Mouse (Mus musculus) forebrain, postnatal 0 days (tissue): ENCODE data around the gene Ptpa. TPM values are rescaled to one million over a fixed set of nuclear protein-coding genes. Genes with fewer than 3 reads are reported as not detected.

Experiments used
- ATAC-seq: fragments of 200-750 bp; cut with Nextera tagmentation; 2 replicates; pipeline ENCODE4 v1.8.0; 2017; ENCODE audit warnings: mild to moderate bottlenecking, moderate library complexity
- DNase-seq: peaks from one replicate; pipeline ENCODE4 v3.0.0-alpha.2; 2015
- H3K27ac ChIP-seq: fragments of 300-500 bp; sonication (generic); 2 replicates; pipeline ENCODE4 v1.5.1; 2014; ENCODE audit warnings: low read depth, mild to moderate bottlenecking, antibody characterized with exemption, low read length, moderate library complexity, mixed read lengths
- H3K27me3 ChIP-seq: fragments of 300-500 bp; sonication (generic); 2 replicates; pipeline ENCODE4 v1.6.1; 2014; ENCODE audit warnings: mild to moderate bottlenecking, low read length, mixed read lengths; ENCODE audit not compliant: insufficient read depth
- H3K36me3 ChIP-seq: fragments of 300-500 bp; sonication (generic); 2 replicates; pipeline ENCODE4 v1.6.1; 2014; ENCODE audit warnings: mild to moderate bottlenecking, moderate library complexity; ENCODE audit not compliant: insufficient read depth
- H3K4me1 ChIP-seq: fragments of 300-500 bp; sonication (generic); 2 replicates; pipeline ENCODE4 v1.6.1; 2014; ENCODE audit warnings: antibody characterized with exemption; ENCODE audit not compliant: insufficient read depth
- H3K4me2 ChIP-seq: fragments of 300-500 bp; sonication (generic); 2 replicates; pipeline ENCODE4 v1.6.1; 2014; ENCODE audit warnings: low read depth, mild to moderate bottlenecking, moderate library complexity
- H3K4me3 ChIP-seq: fragments of 300-500 bp; sonication (generic); 2 replicates; pipeline ENCODE4 v1.5.1; 2014; ENCODE audit warnings: low read depth, low read length, mixed read lengths
- H3K9ac ChIP-seq: fragments of 300-500 bp; sonication (generic); 2 replicates; pipeline ENCODE4 v1.6.1; 2014; ENCODE audit warnings: mild to moderate bottlenecking
- H3K9me3 ChIP-seq: fragments of 300-500 bp; sonication (generic); 2 replicates; pipeline ENCODE4 v1.6.1; 2016; ENCODE audit warnings: low read length
- CTCF ChIP-seq: sonication (generic); IDR thresholded peaks from 2 replicates; pipeline ENCODE4 v1.5.1; 2016; ENCODE audit warnings: antibody characterized with exemption, control low read depth, low read depth
- WGBS: fragments of 180-500 bp; shearing (Covaris S2); extraction: QIAGEN DNeasy Blood & Tissue Kit; methylation state at CpG from one replicate; pipeline ENCODE4 v1.1.7; 2014; 5-methylcytosine and 5-hydroxymethylcytosine counted together
- polyA plus RNA-seq: library from polyadenylated mRNA; unstranded; fragments of >200 nt; fragmentation: Nextera tagmentation; extraction: Ambion mirVana; gene quantifications from 2 replicates; pipeline ENCODE4 v1.2.1, GENCODE M21; 2015
- total RNA-seq: library from RNA; depleted of rRNA; stranded (reverse); fragments of >200 nt; gene quantifications from 2 replicates; pipeline ENCODE4 v1.2.3, GENCODE M21; 2014

Gene Ptpa
- total and polyA plus RNA-seq, 2 experiments from 2014 or later, result 132 to 148 TPM

GRCm38 (mm10) chr2:30402351-30402826 is 13.4 kb upstream of the Ptpa start:
- no peak for ATAC-seq
- WGBS, result 90% methylated on average over 9 of the region's 9 CpGs
- Histone ChIP-seq H3K4me1 (no peaks in the 10 kb centered on the region), H3K9me3 (no peaks in the 10 kb centered on the region), H3K27me3 (no peaks in the 10 kb centered on the region), H3K4me3 (no peak overlapping the region), H3K9ac (no peak overlapping the region), H3K36me3 (peaks cover 87% of the 10 kb centered on the region), H3K27ac (no peak overlapping the region), H3K4me2 (no peak overlapping the region)
- TF ChIP-seq CTCF, result no peak
- DNase-seq, result no peak

- no peaks in the 10 kb centered on the region for H3K4me1 ChIP-seq
- H3K4me2 ChIP-seq, result no peak overlapping the region
- no peak overlapping the region for H3K4me3 ChIP-seq
- H3K36me3 ChIP-seq, result peaks cover 87% of the 10 kb centered on the region
- TF ChIP-seq CTCF, result no peak
- H3K9ac ChIP-seq, result no peak overlapping the region
- 68% methylated on average over 2 of the region's 2 CpGs for WGBS
- no peak overlapping the region for H3K27ac ChIP-seq
- DNase-seq (no peak), ATAC-seq (no peak)
- H3K27me3 ChIP-seq, result no peaks in the 10 kb centered on the region
- no peaks in the 10 kb centered on the region for H3K9me3 ChIP-seq
These were observed 13.0 kb upstream of the Ptpa start for GRCm38 (mm10) chr2:30402843-30403242.

- TF ChIP-seq CTCF, result no peak
- Histone ChIP-seq H3K27me3 (no peaks in the 10 kb centered on the region), H3K4me2 (no peak overlapping the region), H3K4me1 (no peaks in the 10 kb centered on the region), H3K9me3 (no peaks in the 10 kb centered on the region), H3K27ac (no peak overlapping the region), H3K4me3 (no peak overlapping the region), H3K36me3 (peaks cover 89% of the 10 kb centered on the region), H3K9ac (no peak overlapping the region)
- DNase-seq (no peak), ATAC-seq (no peak)
- WGBS, result 75% methylated on average over 1 of the region's 1 CpGs
These were observed 12.0 kb upstream of the Ptpa start for GRCm38 (mm10) chr2:30403870-30404269.

- DNase-seq (no peak), ATAC-seq (no peak)
- Histone ChIP-seq H3K4me1 (no peaks in the 10 kb centered on the region), H3K27ac (no peak overlapping the region), H3K4me2 (no peak overlapping the region), H3K27me3 (no peaks in the 10 kb centered on the region), H3K9ac (no peak overlapping the region), H3K9me3 (no peaks in the 10 kb centered on the region), H3K36me3 (peaks cover 90% of the 10 kb centered on the region), H3K4me3 (no peak overlapping the region)
- 84% methylated on average over 2 of the region's 2 CpGs for WGBS
- no peak for TF ChIP-seq CTCF
These were observed 8.6 kb upstream of the Ptpa start for GRCm38 (mm10) chr2:30407221-30407620.

GRCm38 (mm10) chr2:30407778-30408177 is 8.1 kb upstream of the Ptpa start:
- DNase-seq (no peak), ATAC-seq (no peak)
- Histone ChIP-seq H3K4me3 (no peak overlapping the region), H3K4me2 (no peak overlapping the region), H3K9ac (no peak overlapping the region), H3K27me3 (no peaks in the 10 kb centered on the region), H3K36me3 (peaks cover 88% of the 10 kb centered on the region), H3K9me3 (no peaks in the 10 kb centered on the region), H3K27ac (no peak overlapping the region), H3K4me1 (no peaks in the 10 kb centered on the region)
- TF ChIP-seq CTCF, result no peak
- 91% methylated on average over 10 of the region's 10 CpGs for WGBS

GRCm38 (mm10) chr2:30408452-30409100 is 7.3 kb upstream of the Ptpa start:
- DNase-seq, result no peak
- Histone ChIP-seq H3K36me3 (peaks cover 80% of the 10 kb centered on the region), H3K4me2 (no peak overlapping the region), H3K4me3 (no peak overlapping the region), H3K9ac (no peak overlapping the region), H3K27me3 (no peaks in the 10 kb centered on the region), H3K9me3 (no peaks in the 10 kb centered on the region), H3K27ac (no peak overlapping the region), H3K4me1 (no peaks in the 10 kb centered on the region)
- WGBS, result 88% methylated on average over 8 of the region's 8 CpGs
- TF ChIP-seq CTCF, result no peak
- ATAC-seq, result no peak

GRCm38 (mm10) chr2:30409454-30410176 is 6.2 kb upstream of the Ptpa start:
- Histone ChIP-seq H3K4me3 (no peak overlapping the region), H3K9ac (no peak overlapping the region), H3K4me2 (no peak overlapping the region), H3K9me3 (no peaks in the 10 kb centered on the region), H3K27me3 (no peaks in the 10 kb centered on the region), H3K36me3 (peaks cover 71% of the 10 kb centered on the region), H3K27ac (no peak overlapping the region), H3K4me1 (peaks cover 7% of the 10 kb centered on the region)
- DNase-seq (no peak), ATAC-seq (no peak)
- WGBS, result 87% methylated on average over 5 of the region's 5 CpGs
- no peak for TF ChIP-seq CTCF
